Mouse (Mus musculus): ENCODE data around the gene Vezt.

The Vezt gene

GRCm38 (mm10) chr10:93945843-93946499 lies 89.6 kb downstream of the Vezt start:
- DNase-seq = no peak

GRCm38 (mm10) chr10:93945364-93945763 lies 90.3 kb downstream of the Vezt start:
- DNase-seq = peak; percentile 4

GRCm38 (mm10) chr10:93944241-93944640 lies 91.4 kb downstream of the Vezt start:
- peak; percentile 6 for DNase-seq

GRCm38 (mm10) chr10:93940279-93940678 lies 95.3 kb downstream of the Vezt start:
- no peak for DNase-seq

- no peak for DNase-seq
Observed at GRCm38 (mm10) chr10:93939676-93940075, 95.9 kb downstream of the Vezt start.

- DNase-seq = no peak
Observed at GRCm38 (mm10) chr10:93938844-93939271, 96.8 kb downstream of the Vezt start.

- no peak for DNase-seq
Observed at GRCm38 (mm10) chr10:93933980-93934379, 101.6 kb downstream of the Vezt start.

- DNase-seq = no peak
Observed at GRCm38 (mm10) chr10:93932861-93933260, 102.8 kb downstream of the Vezt start.

GRCm38 (mm10) chr10:93932020-93932419 lies 103.6 kb downstream of the Vezt start:
- DNase-seq = no peak

GRCm38 (mm10) chr10:93931431-93931830 lies 104.2 kb downstream of the Vezt start:
- DNase-seq = no peak

GRCm38 (mm10) chr10:93930236-93930824 lies 105.3 kb downstream of the Vezt start:
- DNase-seq = no peak

- no peak for DNase-seq
Observed at GRCm38 (mm10) chr10:93924666-93925065, 111.0 kb downstream of the Vezt start.

- no peak for DNase-seq
Observed at GRCm38 (mm10) chr10:93921160-93921559, 114.5 kb downstream of the Vezt start.

- DNase-seq = peak; percentile 27
Observed at GRCm38 (mm10) chr10:93919227-93919626, 116.4 kb downstream of the Vezt start.

- peak; percentile 36 for DNase-seq
Observed at GRCm38 (mm10) chr10:93918701-93919100, 116.9 kb downstream of the Vezt start.

- DNase-seq = no peak
Observed at GRCm38 (mm10) chr10:93918087-93918486, 117.5 kb downstream of the Vezt start.

GRCm38 (mm10) chr10:93916778-93917177 lies 118.8 kb downstream of the Vezt start:
- no peak for DNase-seq

GRCm38 (mm10) chr10:93915531-93916275 lies 119.9 kb downstream of the Vezt start:
- DNase-seq = no peak

- no peak for DNase-seq
Observed at GRCm38 (mm10) chr10:93913525-93913924, 122.1 kb downstream of the Vezt start.

- no peak for DNase-seq
Observed at GRCm38 (mm10) chr10:93912917-93913316, 122.7 kb downstream of the Vezt start.

GRCm38 (mm10) chr10:93912136-93912855 lies 123.3 kb downstream of the Vezt start:
- DNase-seq = no peak

GRCm38 (mm10) chr10:93911326-93911725 lies 124.3 kb downstream of the Vezt start:
- DNase-seq = no peak

GRCm38 (mm10) chr10:93909811-93910446 lies 125.7 kb downstream of the Vezt start:
- no peak for DNase-seq
